Mouse (Mus musculus): ENCODE data around the gene Ttc32. TPM values are rescaled to one million over a fixed set of nuclear protein-coding genes. Genes with fewer than 3 reads are reported as not detected.

The Ttc32 gene
- polyA plus RNA-seq, 1 experiment = 18.0 TPM

DNA sequence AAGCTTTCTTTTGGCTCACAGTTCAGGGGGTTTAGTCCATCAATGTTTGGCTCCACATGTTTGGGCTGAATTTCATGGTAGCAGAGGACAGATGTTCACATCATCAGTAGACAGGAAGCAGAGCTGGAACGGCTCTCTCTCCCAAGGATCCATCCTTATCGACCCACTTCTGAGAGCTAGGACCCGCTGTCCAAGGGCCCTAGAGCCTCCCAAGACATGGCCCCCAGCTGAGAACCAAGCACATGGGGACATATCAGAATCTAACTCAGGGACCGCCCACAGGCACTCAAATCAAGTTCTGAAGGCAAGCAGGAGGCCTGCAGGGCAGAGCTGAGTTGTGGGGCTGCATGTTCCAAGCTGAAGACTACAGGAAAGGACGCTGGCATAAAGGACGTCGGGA lies 14.9 kb downstream of the Ttc32 start:
- DNase-seq = no peak
- no peak overlapping the region for H3K4me3 ChIP-seq (ENCODE audit: insufficient read depth, low read depth, low read length)
- 91% methylated on average over 7 of the region's 7 CpGs for WGBS
- H3K27ac ChIP-seq (ENCODE audit: insufficient read depth, low read depth, low read length) = no peak overlapping the region
- no peaks in the 10 kb centered on the region for H3K36me3 ChIP-seq (ENCODE audit: control insufficient read depth, insufficient read depth, low read length)
- H3K4me1 ChIP-seq (ENCODE audit: control insufficient read depth, insufficient read depth, low read length) = no peaks in the 10 kb centered on the region
- TF ChIP-seq POLR2A (IDR thresholded peaks at IDR 0.05; ENCODE audit: low read depth, low read length) (no peak), CTCF (conservative IDR thresholded peaks at IDR 0.05; ENCODE audit: insufficient read depth, insufficient read length, low read depth, low read length) (no peak)
- H3K27me3 ChIP-seq (replicated peaks; ENCODE audit: control insufficient read depth, insufficient read depth, low read length) = no peaks in the 10 kb centered on the region

- Histone ChIP-seq H3K27ac (ENCODE audit: insufficient read depth, low read depth, low read length) (no peak overlapping the region), H3K4me1 (ENCODE audit: control insufficient read depth, insufficient read depth, low read length) (no peaks in the 10 kb centered on the region), H3K27me3 (replicated peaks; ENCODE audit: control insufficient read depth, insufficient read depth, low read length) (no peaks in the 10 kb centered on the region), H3K36me3 (ENCODE audit: control insufficient read depth, insufficient read depth, low read length) (no peaks in the 10 kb centered on the region), H3K4me3 (ENCODE audit: insufficient read depth, low read depth, low read length) (no peak overlapping the region)
- 87% methylated on average over 4 of the region's 4 CpGs for WGBS
- no peak for DNase-seq
- TF ChIP-seq CTCF (conservative IDR thresholded peaks at IDR 0.05; ENCODE audit: insufficient read depth, insufficient read length, low read depth, low read length) (no peak), POLR2A (IDR thresholded peaks at IDR 0.05; ENCODE audit: low read depth, low read length) (no peak)
These were observed 16.9 kb downstream of the Ttc32 start for GRCm38 (mm10) chr12:9046674-9047073.

- H3K36me3 ChIP-seq (ENCODE audit: control insufficient read depth, insufficient read depth, low read length) = no peaks in the 10 kb centered on the region
- no peak overlapping the region for H3K27ac ChIP-seq (ENCODE audit: insufficient read depth, low read depth, low read length)
- no peaks in the 10 kb centered on the region for H3K4me1 ChIP-seq (ENCODE audit: control insufficient read depth, insufficient read depth, low read length)
- H3K4me3 ChIP-seq (ENCODE audit: insufficient read depth, low read depth, low read length) = no peak overlapping the region
- no peak for DNase-seq
- H3K27me3 ChIP-seq (replicated peaks; ENCODE audit: control insufficient read depth, insufficient read depth, low read length) = no peaks in the 10 kb centered on the region
- 67% methylated on average over 8 of the region's 8 CpGs for whole genome bisulfite sequencing
- TF ChIP-seq CTCF (conservative IDR thresholded peaks at IDR 0.05; ENCODE audit: insufficient read depth, insufficient read length, low read depth, low read length) = no peak
- TF ChIP-seq POLR2A (IDR thresholded peaks at IDR 0.05; ENCODE audit: low read depth, low read length) = no peak
These were observed 18.3 kb downstream of the Ttc32 start for GRCm38 (mm10) chr12:9048090-9048489.

DNA sequence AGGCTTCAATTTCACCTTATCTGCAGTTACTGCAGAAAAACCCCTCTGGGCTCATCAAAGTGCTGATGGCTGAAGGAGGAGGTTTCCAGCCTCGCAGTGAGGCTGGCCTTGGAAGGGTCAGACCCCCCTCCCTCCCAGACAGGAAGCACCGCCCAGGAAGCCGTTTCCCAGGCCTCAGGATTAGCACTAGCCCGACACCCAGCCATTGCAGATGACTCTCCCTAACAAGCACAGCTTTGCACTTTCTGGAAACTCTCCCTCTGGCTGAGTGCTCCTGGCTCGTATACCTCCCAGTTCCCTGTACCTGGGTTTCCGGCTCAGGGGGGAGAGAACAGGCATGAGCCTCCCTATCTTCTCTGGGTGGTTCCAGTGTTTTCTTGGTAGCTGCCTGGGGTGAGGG lies 21.0 kb downstream of the Ttc32 start:
- Histone ChIP-seq H3K4me3 (ENCODE audit: insufficient read depth, low read depth, low read length) (no peak overlapping the region), H3K27me3 (replicated peaks; ENCODE audit: control insufficient read depth, insufficient read depth, low read length) (no peaks in the 10 kb centered on the region), H3K4me1 (ENCODE audit: control insufficient read depth, insufficient read depth, low read length) (no peaks in the 10 kb centered on the region), H3K36me3 (ENCODE audit: control insufficient read depth, insufficient read depth, low read length) (no peaks in the 10 kb centered on the region), H3K27ac (ENCODE audit: insufficient read depth, low read depth, low read length) (no peak overlapping the region)
- no peak for DNase-seq
- TF ChIP-seq POLR2A (IDR thresholded peaks at IDR 0.05; ENCODE audit: low read depth, low read length) (no peak), CTCF (conservative IDR thresholded peaks at IDR 0.05; ENCODE audit: insufficient read depth, insufficient read length, low read depth, low read length) (no peak)
- 24% methylated on average over 6 of the region's 6 CpGs for WGBS

DNA sequence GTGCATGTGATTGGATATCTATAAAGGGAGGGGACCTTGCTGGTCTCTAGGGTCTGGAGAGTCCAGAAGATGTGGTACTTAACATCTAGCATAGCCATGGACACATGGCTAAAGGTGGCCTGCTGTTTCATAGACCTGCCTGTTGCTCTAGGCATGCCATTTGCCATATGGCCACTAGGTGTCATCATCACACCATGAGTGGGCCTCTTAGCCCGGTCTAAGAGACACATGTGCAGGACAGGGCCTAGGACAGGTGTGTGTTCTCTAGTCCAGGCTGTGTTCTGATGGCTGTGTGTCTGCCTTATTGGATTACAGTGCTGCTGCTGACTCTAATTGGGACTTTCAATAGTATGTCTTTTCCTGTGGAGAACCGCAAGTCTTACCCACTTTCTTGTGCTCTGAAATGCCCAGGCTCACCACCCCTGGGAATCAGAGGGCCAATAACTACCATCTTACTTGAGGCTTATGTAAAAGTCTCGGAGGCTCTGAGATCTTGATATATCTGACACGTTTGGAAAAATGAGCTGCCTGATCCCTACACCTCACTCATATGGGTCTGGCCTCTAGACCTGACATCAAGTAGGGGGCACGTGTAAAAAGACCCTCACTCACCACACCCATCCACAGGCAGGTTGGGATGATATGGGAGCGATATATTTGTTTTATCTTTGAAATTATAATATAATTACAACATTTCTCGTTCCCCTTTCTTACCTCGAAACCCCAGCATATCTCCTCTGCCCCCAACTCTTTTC lies 22.5 kb downstream of the Ttc32 start:
- no peaks in the 10 kb centered on the region for H3K27me3 ChIP-seq (replicated peaks; ENCODE audit: control insufficient read depth, insufficient read depth, low read length)
- WGBS = 61% methylated on average over 8 of the region's 8 CpGs
- no peak overlapping the region for H3K4me3 ChIP-seq (ENCODE audit: insufficient read depth, low read depth, low read length)
- H3K4me1 ChIP-seq (ENCODE audit: control insufficient read depth, insufficient read depth, low read length) = no peaks in the 10 kb centered on the region
- DNase-seq = peak; percentile 86
- H3K27ac ChIP-seq (ENCODE audit: insufficient read depth, low read depth, low read length) = no peak overlapping the region
- TF ChIP-seq CTCF (conservative IDR thresholded peaks at IDR 0.05; ENCODE audit: insufficient read depth, insufficient read length, low read depth, low read length) (peak; percentile 100), POLR2A (IDR thresholded peaks at IDR 0.05; ENCODE audit: low read depth, low read length) (no peak)
- no peaks in the 10 kb centered on the region for H3K36me3 ChIP-seq (ENCODE audit: control insufficient read depth, insufficient read depth, low read length)

DNA sequence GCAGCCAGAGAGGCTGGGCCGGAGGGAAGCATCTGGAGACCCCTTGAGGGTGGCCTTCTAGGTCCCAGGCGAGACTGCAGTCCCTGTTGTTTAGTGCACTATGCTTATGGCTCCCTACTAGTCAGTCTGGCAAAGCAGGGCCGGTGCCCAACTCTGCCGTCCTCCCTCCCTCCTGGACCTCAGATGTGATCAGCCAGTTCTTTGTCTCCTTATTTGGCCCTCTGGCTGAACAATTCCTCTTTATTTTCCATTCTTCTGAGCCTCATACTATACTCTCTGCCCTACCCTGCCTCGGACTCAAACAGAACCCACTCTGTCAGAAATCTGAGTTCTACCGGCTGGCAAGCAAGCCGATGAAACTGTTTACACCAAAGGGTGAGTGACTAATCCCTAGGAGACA lies 23.5 kb downstream of the Ttc32 start:
- H3K27ac ChIP-seq (ENCODE audit: insufficient read depth, low read depth, low read length) = no peak overlapping the region
- DNase-seq = no peak
- 92% methylated on average over 7 of the region's 7 CpGs for WGBS
- no peak overlapping the region for H3K4me3 ChIP-seq (ENCODE audit: insufficient read depth, low read depth, low read length)
- H3K27me3 ChIP-seq (replicated peaks; ENCODE audit: control insufficient read depth, insufficient read depth, low read length) = no peaks in the 10 kb centered on the region
- no peaks in the 10 kb centered on the region for H3K36me3 ChIP-seq (ENCODE audit: control insufficient read depth, insufficient read depth, low read length)
- no peaks in the 10 kb centered on the region for H3K4me1 ChIP-seq (ENCODE audit: control insufficient read depth, insufficient read depth, low read length)
- TF ChIP-seq CTCF (conservative IDR thresholded peaks at IDR 0.05; ENCODE audit: insufficient read depth, insufficient read length, low read depth, low read length) = no peak
- TF ChIP-seq POLR2A (IDR thresholded peaks at IDR 0.05; ENCODE audit: low read depth, low read length) = no peak

- Histone ChIP-seq H3K27me3 (replicated peaks; ENCODE audit: control insufficient read depth, insufficient read depth, low read length) (no peaks in the 10 kb centered on the region), H3K36me3 (ENCODE audit: control insufficient read depth, insufficient read depth, low read length) (no peaks in the 10 kb centered on the region), H3K27ac (ENCODE audit: insufficient read depth, low read depth, low read length) (no peak overlapping the region), H3K4me1 (ENCODE audit: control insufficient read depth, insufficient read depth, low read length) (no peaks in the 10 kb centered on the region), H3K4me3 (ENCODE audit: insufficient read depth, low read depth, low read length) (no peak overlapping the region)
- WGBS = 60% methylated on average over 2 of the region's 2 CpGs
- no peak for DNase-seq
- TF ChIP-seq POLR2A (IDR thresholded peaks at IDR 0.05; ENCODE audit: low read depth, low read length) (no peak), CTCF (conservative IDR thresholded peaks at IDR 0.05; ENCODE audit: insufficient read depth, insufficient read length, low read depth, low read length) (no peak)
These were observed 24.2 kb downstream of the Ttc32 start for GRCm38 (mm10) chr12:9054012-9054411.

Measured in kidney, adult 2 months (tissue).